Mouse (Mus musculus) MEL (cell line): Measurements from ENCODE around the gene Atxn10. TPM values are rescaled to one million over a fixed set of nuclear protein-coding genes. Genes with fewer than 3 reads are reported as not detected.

Experiments
- DNase-seq: peaks from one replicate; pipeline ENCODE4 v3.0.0; 2011; ENCODE audit warnings: low read depth, low spot score
- H3K27ac ChIP-seq: 2 replicates; pipeline ENCODE4 v1.5.1; 2012; ENCODE audit warnings: low read depth, mild to moderate bottlenecking, control low read depth, low read length, moderate library complexity; ENCODE audit not compliant: control insufficient read depth
- H3K27me3 ChIP-seq, 2 experiments: fragments of 150-350 bp in 1 of 2; sonication (generic) in 1 of 2; 2 replicates each; pipeline ENCODE4 v1.6.1; 2012; ENCODE audit warnings: low read length in 2 of 2, mild to moderate bottlenecking in 2 of 2, improper control_type of control experiment in 1 of 2, moderate library complexity in 1 of 2; ENCODE audit not compliant: insufficient read depth in 2 of 2, control insufficient read depth in 1 of 2
- H3K36me3 ChIP-seq, 2 experiments: 2 replicates each; pipeline ENCODE4 v1.6.1; 2012 to 2014; ENCODE audit warnings: low read length in 2 of 2, improper control_type of control experiment in 1 of 2, inconsistent platforms in 1 of 2, mild to moderate bottlenecking in 1 of 2; ENCODE audit not compliant: insufficient read depth in 2 of 2, control insufficient read depth in 1 of 2
- H3K4me1 ChIP-seq, 2 experiments: fragments of 150-350 bp in 1 of 2; sonication (generic) in 1 of 2; 2 replicates each; pipeline ENCODE4 v1.6.1; 2012; ENCODE audit warnings: low read length in 2 of 2, improper control_type of control experiment in 1 of 2, mild to moderate bottlenecking in 1 of 2; ENCODE audit not compliant: insufficient read depth in 2 of 2, control insufficient read depth in 1 of 2
- H3K4me3 ChIP-seq, 2 experiments: fragments of 150-350 bp in 1 of 2; sonication (generic) in 1 of 2; 2 replicates each; pipeline ENCODE4 v1.5.1; 2012; ENCODE audit warnings: low read depth in 2 of 2, low read length in 2 of 2, mild to moderate bottlenecking in 2 of 2, moderate library complexity in 2 of 2, control low read depth in 1 of 2, improper control_type of control experiment in 1 of 2; ENCODE audit not compliant: control insufficient read depth in 1 of 2, insufficient read depth in 1 of 2
- H3K79me2 ChIP-seq: 2 replicates; pipeline ENCODE4 v1.6.1; 2012; ENCODE audit warnings: mild to moderate bottlenecking, low read length, moderate library complexity; ENCODE audit not compliant: control insufficient read depth, poor library complexity, insufficient read depth
- H3K9ac ChIP-seq: 2 replicates; pipeline ENCODE4 v1.6.1; 2012; ENCODE audit warnings: low read depth, mild to moderate bottlenecking, control low read depth, low read length, moderate library complexity; ENCODE audit not compliant: control insufficient read depth, poor library complexity, severe bottlenecking
- H3K9me3 ChIP-seq: fragments of 150-350 bp; sonication (generic); replicated peaks from 2 replicates; pipeline ENCODE4 v1.6.1; 2012; ENCODE audit warnings: mild to moderate bottlenecking, low read length, improper control_type of control experiment, moderate library complexity; ENCODE audit not compliant: insufficient read depth
- BHLHE40 ChIP-seq: IDR thresholded peaks from 2 replicates; pipeline ENCODE4 v1.6.1; 2012; ENCODE audit warnings: low read depth, mild to moderate bottlenecking, inconsistent platforms, low read length, improper control_type of control experiment, borderline replicate concordance
- CHD1 ChIP-seq: IDR thresholded peaks from 2 replicates; pipeline ENCODE4 v1.6.1; 2012; ENCODE audit warnings: low read depth, mild to moderate bottlenecking, inconsistent platforms, low read length, improper control_type of control experiment
- E2F4 ChIP-seq: IDR thresholded peaks from 2 replicates; pipeline ENCODE4 v1.6.1; 2011; ENCODE audit warnings: low read depth, low read length, improper control_type of control experiment, borderline replicate concordance
- EP300 ChIP-seq, 2 experiments: IDR thresholded peaks; 2 replicates each; pipeline ENCODE4 v1.6.1; 2011; ENCODE audit warnings: improper control_type of control experiment in 2 of 2, low read length in 2 of 2, low read depth in 1 of 2, mild to moderate bottlenecking in 1 of 2
- ETS1 ChIP-seq: IDR thresholded peaks from 2 replicates; pipeline ENCODE4 v1.6.1; 2012; ENCODE audit warnings: low read depth, mild to moderate bottlenecking, inconsistent platforms, low read length, improper control_type of control experiment, moderate library complexity
- HCFC1 ChIP-seq: IDR thresholded peaks from 2 replicates; pipeline ENCODE4 v1.6.1; 2012; ENCODE audit warnings: low read depth, mild to moderate bottlenecking, inconsistent platforms, low read length, improper control_type of control experiment, moderate library complexity
- JUND ChIP-seq: IDR thresholded peaks from 2 replicates; pipeline ENCODE4 v1.6.1; 2011; ENCODE audit warnings: low read depth, mild to moderate bottlenecking, improper control_type of control experiment, low read length
- MAX ChIP-seq: IDR thresholded peaks from 2 replicates; pipeline ENCODE4 v1.6.1; 2011; ENCODE audit warnings: low read length, improper control_type of control experiment
- MAZ ChIP-seq: IDR thresholded peaks from 2 replicates; pipeline ENCODE4 v1.6.1; 2012; ENCODE audit warnings: low read depth, mild to moderate bottlenecking, inconsistent platforms, low read length, improper control_type of control experiment
- MEF2A ChIP-seq: IDR thresholded peaks from 2 replicates; pipeline ENCODE4 v1.6.1; 2014; ENCODE audit warnings: low read depth, mild to moderate bottlenecking, inconsistent platforms, low read length, improper control_type of control experiment; ENCODE audit not compliant: poor library complexity, insufficient replicate concordance, severe bottlenecking; ENCODE audit errors: extremely low read depth
- MYC ChIP-seq: IDR thresholded peaks from 2 replicates; pipeline ENCODE4 v1.6.1; 2011; ENCODE audit warnings: low read depth, mild to moderate bottlenecking, low read length, improper control_type of control experiment, moderate library complexity
- NRF1 ChIP-seq: IDR thresholded peaks from 2 replicates; pipeline ENCODE4 v1.6.1; 2014; ENCODE audit warnings: low read depth, mild to moderate bottlenecking, inconsistent platforms, low read length, improper control_type of control experiment, moderate library complexity; ENCODE audit not compliant: poor library complexity, insufficient read depth, severe bottlenecking
- RAD21 ChIP-seq: IDR thresholded peaks from 2 replicates; pipeline ENCODE4 v1.6.1; 2011; ENCODE audit warnings: mild to moderate bottlenecking, low read depth, low read length, improper control_type of control experiment
- RCOR1 ChIP-seq: IDR thresholded peaks from 2 replicates; pipeline ENCODE4 v1.6.1; 2012; ENCODE audit warnings: low read depth, mild to moderate bottlenecking, inconsistent platforms, low read length, improper control_type of control experiment
- SIN3A ChIP-seq: IDR thresholded peaks from 2 replicates; pipeline ENCODE4 v1.6.1; 2012; ENCODE audit warnings: low read length, improper control_type of control experiment, inconsistent platforms
- SMC3 ChIP-seq: IDR thresholded peaks from 2 replicates; pipeline ENCODE4 v1.6.1; 2011; ENCODE audit warnings: low read depth, low read length, improper control_type of control experiment
- TCF12 ChIP-seq: IDR thresholded peaks from 2 replicates; pipeline ENCODE4 v1.6.1; 2014; ENCODE audit warnings: low read depth, mild to moderate bottlenecking, inconsistent platforms, low read length, improper control_type of control experiment, moderate library complexity
- USF2 ChIP-seq, 2 experiments: IDR thresholded peaks; 2 replicates each; pipeline ENCODE4 v1.6.1; 2011 to 2012; ENCODE audit warnings: improper control_type of control experiment in 2 of 2, low read length in 2 of 2, borderline replicate concordance in 1 of 2, inconsistent platforms in 1 of 2, low read depth in 1 of 2, mild to moderate bottlenecking in 1 of 2; ENCODE audit not compliant: insufficient read depth in 1 of 2
- ZC3H11A ChIP-seq: IDR thresholded peaks from 2 replicates; pipeline ENCODE4 v1.6.1; 2012; ENCODE audit warnings: low read depth, mild to moderate bottlenecking, inconsistent platforms, low read length, improper control_type of control experiment
- ZMIZ1 ChIP-seq: IDR thresholded peaks from 2 replicates; pipeline ENCODE4 v1.6.1; 2012; ENCODE audit warnings: low read depth, mild to moderate bottlenecking, inconsistent platforms, low read length, improper control_type of control experiment, moderate library complexity
- ZNF384 ChIP-seq: IDR thresholded peaks from 2 replicates; pipeline ENCODE4 v1.6.1; 2012; ENCODE audit warnings: low read depth, mild to moderate bottlenecking, inconsistent platforms, low read length, improper control_type of control experiment
- polyA plus RNA-seq, 2 experiments: library from polyadenylated mRNA; stranded (reverse) in 1 of 2; unstranded in 1 of 2; fragments of >175 nt in 1 of 2; fragments of >200 nt in 1 of 2; gene quantifications; 2 replicates each; pipeline versions ENCODE4 v1.2.1 to v1.2.4; 2012; ENCODE audit warnings: low replicate concordance in 2 of 2, low read depth in 1 of 2; ENCODE audit not compliant: insufficient read length in 2 of 2, insufficient read depth in 1 of 2, missing spikeins in 1 of 2
- total RNA-seq: library from RNA; depleted of rRNA; stranded (reverse); fragments of 300-350 nt; gene quantifications from 2 replicates; pipeline ENCODE4 v1.2.3, GENCODE M21; 2012

Gene Atxn10
- total and polyA plus RNA-seq, 3 experiments = 24.5 to 75.6 (median 45.0) TPM

- no peak for TF ChIP-seq NRF1
Measured at GRCm38 (mm10) chr15:85480630-85481029, 144.6 kb downstream of the Atxn10 start (continued).

- no peaks in the 10 kb centered on the region for H3K4me1 ChIP-seq
- no peaks in the 10 kb centered on the region for H3K9me3 ChIP-seq
- no peak overlapping the region for H3K4me3 ChIP-seq
- no peak overlapping the region for H3K27ac ChIP-seq
- TF ChIP-seq USF2 (IDR thresholded peaks at IDR 0.05; ENCODE audit: borderline replicate concordance in 1 of 2, insufficient read depth in 1 of 2, low read depth in 1 of 2, low read length in 2 of 2) (no peak), JUND (no peak), NRF1 (no peak)
- TF ChIP-seq, all 39 proteins: peak for 0
- Histone ChIP-seq H3K79me2 (no peaks in the 10 kb centered on the region), H3K9ac (no peak overlapping the region), H3K36me3 (no peaks in the 10 kb centered on the region), H3K27me3 (peaks cover 0 to 2% of the 10 kb centered on the region in 2 experiments; a peak in 2 of 4 replicates)
- DNase-seq = no peak
Measured at GRCm38 (mm10) chr15:85488900-85489299, 152.9 kb downstream of the Atxn10 start.

- Histone ChIP-seq H3K4me1 (no peaks in the 10 kb centered on the region), H3K27me3 (peaks cover 0 to 2% of the 10 kb centered on the region in 2 experiments; a peak in 2 of 4 replicates), H3K27ac (no peak overlapping the region), H3K9ac (no peak overlapping the region), H3K9me3 (no peaks in the 10 kb centered on the region)
- DNase-seq = no peak
- TF ChIP-seq ZMIZ1 = no peak
- no peak for TF ChIP-seq MYC
- TF ChIP-seq E2F4 = no peak
- no peak for TF ChIP-seq SMC3
- TF ChIP-seq ETS1 = no peak
- TF ChIP-seq SIN3A = no peak
- no peak for TF ChIP-seq USF2 (IDR thresholded peaks at IDR 0.05; ENCODE audit: borderline replicate concordance in 1 of 2, insufficient read depth in 1 of 2, low read depth in 1 of 2, low read length in 2 of 2)
- no peak for TF ChIP-seq MAX
- no peak for TF ChIP-seq EP300 (IDR thresholded peaks at IDR 0.05; ENCODE audit: low read depth in 1 of 2, low read length in 2 of 2)
- no peak for TF ChIP-seq RCOR1
- TF ChIP-seq ZNF384 = no peak
- no peak for TF ChIP-seq MAZ
- TF ChIP-seq TCF12 = no peak
- no peak for TF ChIP-seq RAD21
- TF ChIP-seq ZC3H11A = no peak
- TF ChIP-seq BHLHE40 = no peak
- no peak for TF ChIP-seq HCFC1
- TF ChIP-seq CHD1 = no peak
- no peak for TF ChIP-seq MEF2A
- TF ChIP-seq, all 39 proteins: peak for 0
- Histone ChIP-seq H3K79me2 (no peaks in the 10 kb centered on the region), H3K4me3 (no peak overlapping the region), H3K36me3 (no peaks in the 10 kb centered on the region)
Measured at GRCm38 (mm10) chr15:85489751-85490150, 153.7 kb downstream of the Atxn10 start.
